Mouse (Mus musculus): Measurements from ENCODE around the gene Znrd1as. TPM values are rescaled to one million over a fixed set of nuclear protein-coding genes. Genes with fewer than 3 reads are reported as not detected.

Znrd1as gene
- polyA plus RNA-seq, 1 experiment from 2014 or later = 5.5 TPM

DNA sequence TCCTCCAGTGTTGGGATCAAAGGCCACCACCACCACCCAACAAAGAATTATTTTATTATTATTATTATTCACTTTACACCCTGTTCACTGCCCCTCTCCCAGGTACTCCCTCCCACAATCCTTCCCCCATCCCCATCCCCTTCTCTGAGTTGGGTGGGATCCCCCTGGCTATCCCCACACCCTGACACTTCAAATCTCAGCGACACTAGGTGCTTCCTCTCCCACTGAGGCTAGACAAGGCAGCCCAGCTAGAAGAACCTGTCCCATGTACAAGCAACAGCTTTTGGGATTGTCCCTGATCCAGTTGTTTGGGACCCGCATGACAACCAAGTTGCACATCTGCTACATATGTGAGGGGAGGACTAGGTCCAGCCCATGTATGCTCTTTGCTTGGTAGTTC lies 5.8 kb upstream of the Znrd1as start:
- Histone ChIP-seq H3K36me3 (peaks cover 21% of the 10 kb centered on the region), H3K4me1 (peaks cover 29% of the 10 kb centered on the region), H3K9me3 (replicated peaks) (no peaks in the 10 kb centered on the region), H3K27ac (replicated peaks) (no peak overlapping the region), H3K4me2 (no peak overlapping the region), H3K27me3 (replicated peaks) (no peaks in the 10 kb centered on the region), H3K9ac (replicated peaks) (no peak overlapping the region), H3K4me3 (replicated peaks) (no peak overlapping the region)
- ATAC-seq (ENCODE audit: low FRiP score) = no peak
- WGBS = 93% methylated on average over 2 of the region's 2 CpGs

DNA sequence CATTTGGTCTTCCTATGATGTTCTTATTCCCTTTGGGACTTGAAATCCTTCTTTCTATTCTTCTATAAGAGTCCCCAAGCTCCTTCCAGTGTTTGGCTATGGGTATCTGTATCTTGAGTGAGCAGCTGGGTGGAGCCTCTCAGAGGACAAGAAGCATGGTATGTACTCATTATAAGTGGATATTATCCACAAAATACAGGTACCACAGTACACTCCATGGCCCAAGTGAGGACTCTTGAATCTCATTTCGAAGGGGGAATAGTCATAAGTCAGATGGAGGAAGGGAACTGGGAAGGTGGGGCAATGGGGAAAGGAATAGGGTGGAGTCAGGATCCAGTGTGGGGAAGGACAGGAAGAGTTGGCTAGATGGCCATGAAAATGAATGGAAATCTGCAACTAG lies 5.3 kb upstream of the Znrd1as start:
- no peak overlapping the region for H3K4me2 ChIP-seq
- H3K9me3 ChIP-seq (replicated peaks) = no peaks in the 10 kb centered on the region
- no peak for ATAC-seq (ENCODE audit: low FRiP score)
- H3K9ac ChIP-seq (replicated peaks) = no peak overlapping the region
- H3K4me3 ChIP-seq (replicated peaks) = no peak overlapping the region
- peaks cover 27% of the 10 kb centered on the region for H3K4me1 ChIP-seq
- H3K27ac ChIP-seq (replicated peaks) = no peak overlapping the region
- WGBS = 96% methylated on average over 1 of the region's 1 CpGs
- no peaks in the 10 kb centered on the region for H3K27me3 ChIP-seq (replicated peaks)
- H3K36me3 ChIP-seq = peaks cover 21% of the 10 kb centered on the region

DNA sequence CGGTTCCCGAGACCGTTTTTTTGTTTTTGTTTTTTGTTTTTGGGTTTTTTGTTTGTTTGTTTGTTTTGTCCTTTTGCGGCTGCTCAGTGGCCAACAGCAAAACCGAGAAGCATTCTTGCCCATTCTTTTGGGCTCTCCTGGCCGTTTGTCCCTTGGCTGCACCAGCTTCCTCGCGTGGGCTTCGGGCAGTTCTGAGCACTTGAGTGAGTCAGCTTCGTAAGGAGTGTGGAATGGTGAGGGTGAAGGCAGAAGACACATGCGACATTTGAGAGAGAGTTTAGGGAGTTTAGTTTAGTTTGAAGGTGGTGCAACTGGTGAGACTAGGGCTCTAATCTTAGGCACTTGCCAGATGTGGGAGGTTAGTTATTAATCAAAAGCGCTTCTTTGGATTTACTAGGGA lies 492 bp downstream of the Znrd1as start:
- peaks cover 7% of the 10 kb centered on the region for H3K36me3 ChIP-seq
- peak overlapping the region; percentile 80 for H3K9ac ChIP-seq (replicated peaks)
- no peaks in the 10 kb centered on the region for H3K27me3 ChIP-seq (replicated peaks)
- H3K4me3 ChIP-seq (replicated peaks) = peak overlapping the region; percentile 66
- no peaks in the 10 kb centered on the region for H3K9me3 ChIP-seq (replicated peaks)
- H3K4me2 ChIP-seq = peak overlapping the region; percentile 78
- peaks cover 26% of the 10 kb centered on the region for H3K4me1 ChIP-seq
- peak; percentile 37 for ATAC-seq (ENCODE audit: low FRiP score)
- 13% methylated on average over 12 of the region's 12 CpGs for WGBS
- H3K27ac ChIP-seq (replicated peaks) = peak overlapping the region; percentile 85

DNA sequence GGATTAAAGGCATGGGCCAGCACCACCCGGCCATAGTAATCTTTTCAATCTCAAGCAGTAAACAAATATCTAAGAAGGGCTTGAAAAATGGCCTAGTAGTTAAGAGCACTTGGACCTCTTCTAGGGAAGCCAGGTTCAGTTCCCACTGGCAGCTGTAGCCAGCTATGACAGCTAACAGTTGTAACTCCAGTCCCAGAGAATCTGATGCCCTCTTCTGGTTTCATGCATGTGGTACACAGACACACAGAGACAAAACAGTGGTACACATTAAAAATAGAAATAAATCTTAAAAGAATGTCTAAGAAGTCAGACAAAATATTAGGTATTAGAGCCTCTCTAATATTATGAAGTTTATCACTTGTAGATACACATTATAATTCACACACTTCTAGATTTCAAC lies 2.7 kb downstream of the Znrd1as start:
- Histone ChIP-seq H3K9ac (replicated peaks) (no peak overlapping the region), H3K9me3 (replicated peaks) (no peaks in the 10 kb centered on the region), H3K27ac (replicated peaks) (no peak overlapping the region), H3K4me2 (no peak overlapping the region), H3K36me3 (peaks cover 1% of the 10 kb centered on the region; the same call in 1 of the 2 replicates), H3K27me3 (replicated peaks) (no peaks in the 10 kb centered on the region), H3K4me1 (peaks cover 23% of the 10 kb centered on the region), H3K4me3 (replicated peaks) (no peak overlapping the region)
- no peak for ATAC-seq (ENCODE audit: low FRiP score)
- 83% methylated on average over 1 of the region's 1 CpGs for WGBS

DNA sequence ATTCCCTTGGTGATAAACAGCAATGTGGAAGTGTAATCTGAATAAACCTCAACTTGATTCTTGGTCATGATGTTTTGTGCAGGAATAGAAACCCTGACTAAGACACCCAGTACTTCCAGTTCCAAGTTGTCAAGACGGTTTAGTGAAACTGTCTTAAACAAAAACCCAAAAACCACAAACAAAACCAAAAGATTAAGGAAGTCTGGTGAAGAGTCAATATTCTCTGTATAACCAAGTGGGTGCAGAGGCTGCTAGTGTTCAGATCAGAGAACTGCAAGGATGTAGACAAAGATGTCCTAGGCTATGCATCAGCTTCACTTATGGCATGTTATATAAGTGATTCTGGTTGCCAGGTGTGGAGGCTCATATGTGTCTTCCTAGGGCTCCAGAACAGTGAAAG lies 8.5 kb downstream of the Znrd1as start:
- Histone ChIP-seq H3K27ac (replicated peaks) (no peak overlapping the region), H3K36me3 (no peaks in the 10 kb centered on the region), H3K9me3 (replicated peaks) (no peaks in the 10 kb centered on the region), H3K4me3 (replicated peaks) (no peak overlapping the region), H3K4me2 (no peak overlapping the region), H3K27me3 (replicated peaks) (no peaks in the 10 kb centered on the region), H3K9ac (replicated peaks) (no peak overlapping the region), H3K4me1 (no peaks in the 10 kb centered on the region)
- ATAC-seq (ENCODE audit: low FRiP score) = no peak
- WGBS = 84% methylated on average over 1 of the region's 1 CpGs

DNA sequence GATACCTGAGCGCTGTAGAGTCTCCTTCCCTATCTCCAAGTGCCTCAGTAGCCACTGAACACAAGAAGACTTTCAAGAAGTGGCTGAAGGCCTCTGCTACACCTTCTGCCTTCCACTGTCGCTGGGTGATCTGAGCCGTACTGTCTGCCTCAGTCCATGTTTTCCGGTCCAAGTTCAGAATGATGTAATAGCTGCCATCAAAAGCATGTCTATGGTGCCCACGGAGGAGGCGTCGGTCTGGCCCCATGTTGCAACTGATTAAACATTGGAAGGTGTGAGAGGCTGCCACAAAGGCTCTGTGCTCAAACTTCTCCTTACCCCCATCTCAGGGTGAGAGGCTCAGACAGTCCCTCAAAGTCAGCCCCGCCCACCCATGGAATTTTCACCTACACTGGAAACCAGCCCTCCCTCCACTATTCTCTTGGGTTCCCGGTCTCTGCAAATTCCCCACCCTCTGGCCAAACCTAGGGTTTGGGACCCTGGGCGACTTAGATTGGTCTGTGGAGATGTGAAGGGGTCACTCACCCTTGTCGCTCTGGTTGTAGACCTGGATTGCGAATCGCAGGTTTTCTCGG lies 12.0 kb downstream of the Znrd1as start:
- H3K9me3 ChIP-seq (replicated peaks) = no peaks in the 10 kb centered on the region
- H3K4me2 ChIP-seq = no peak overlapping the region
- H3K9ac ChIP-seq (replicated peaks) = no peak overlapping the region
- no peaks in the 10 kb centered on the region for H3K36me3 ChIP-seq
- 89% methylated on average over 14 of the region's 14 CpGs for WGBS
- H3K4me3 ChIP-seq (replicated peaks) = no peak overlapping the region
- H3K27ac ChIP-seq (replicated peaks) = no peak overlapping the region
- ATAC-seq (ENCODE audit: low FRiP score) = no peak
- no peaks in the 10 kb centered on the region for H3K27me3 ChIP-seq (replicated peaks)
- no peaks in the 10 kb centered on the region for H3K4me1 ChIP-seq

DNA sequence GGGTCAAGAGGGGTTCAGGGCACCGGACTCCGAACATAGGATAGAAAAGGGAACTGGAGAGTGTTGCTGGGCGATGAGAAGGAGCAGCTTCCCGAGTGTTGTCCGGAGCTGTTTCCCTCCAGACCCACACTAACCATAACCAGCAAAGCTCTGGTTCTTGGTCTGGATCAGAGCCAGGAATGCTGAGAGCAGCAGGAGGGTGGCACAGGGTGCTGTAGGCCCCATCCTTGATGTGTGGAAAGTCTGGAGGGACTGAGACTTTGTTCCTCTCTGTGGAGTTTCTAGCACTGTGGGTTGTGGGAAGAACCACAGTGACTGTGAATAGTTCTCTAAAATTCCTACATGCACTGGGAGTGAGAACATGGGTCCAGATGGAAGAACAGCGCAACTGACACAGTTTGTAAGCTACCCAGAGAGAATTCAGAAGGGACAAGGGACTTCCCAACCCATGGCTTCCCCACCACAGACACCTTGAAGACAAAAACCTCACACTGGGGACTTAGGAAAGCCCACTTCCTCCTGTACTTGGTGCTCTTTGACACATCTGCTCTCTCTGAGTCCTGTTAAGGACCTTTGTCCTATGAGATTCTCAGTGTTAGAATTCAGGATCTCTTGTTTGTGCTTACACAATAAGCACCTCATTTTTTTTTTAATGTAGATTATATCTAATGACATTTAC lies 12.9 kb downstream of the Znrd1as start:
- no peak overlapping the region for H3K4me3 ChIP-seq (replicated peaks)
- no peaks in the 10 kb centered on the region for H3K9me3 ChIP-seq (replicated peaks)
- WGBS = 90% methylated on average over 6 of the region's 6 CpGs
- no peaks in the 10 kb centered on the region for H3K27me3 ChIP-seq (replicated peaks)
- no peak overlapping the region for H3K27ac ChIP-seq (replicated peaks)
- ATAC-seq (ENCODE audit: low FRiP score) = no peak
- no peak overlapping the region for H3K9ac ChIP-seq (replicated peaks)
- H3K36me3 ChIP-seq = no peaks in the 10 kb centered on the region
- H3K4me2 ChIP-seq = no peak overlapping the region
- H3K4me1 ChIP-seq = no peaks in the 10 kb centered on the region

DNA sequence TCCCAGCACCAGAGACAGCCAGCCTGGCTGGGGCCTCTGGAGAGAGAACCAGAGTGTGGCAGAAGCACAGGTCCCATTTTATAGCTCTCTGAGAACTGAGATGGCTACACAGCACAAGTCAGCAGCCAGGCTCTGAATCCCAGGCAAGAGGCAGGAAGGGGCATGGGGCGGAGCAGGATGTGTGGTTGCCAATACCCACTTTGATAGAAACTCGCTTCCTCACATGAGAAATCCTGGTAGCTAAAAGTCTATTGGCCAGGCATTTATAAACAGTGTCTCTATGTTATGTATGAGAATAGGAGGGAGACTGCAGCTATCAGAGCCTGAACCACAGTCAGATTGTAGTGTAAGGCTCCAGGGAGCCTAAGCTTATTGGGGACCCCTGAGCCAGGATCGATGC lies 14.4 kb downstream of the Znrd1as start:
- WGBS = 82% methylated on average over 3 of the region's 3 CpGs
- no peak overlapping the region for H3K4me3 ChIP-seq (replicated peaks)
- H3K4me2 ChIP-seq = no peak overlapping the region

DNA sequence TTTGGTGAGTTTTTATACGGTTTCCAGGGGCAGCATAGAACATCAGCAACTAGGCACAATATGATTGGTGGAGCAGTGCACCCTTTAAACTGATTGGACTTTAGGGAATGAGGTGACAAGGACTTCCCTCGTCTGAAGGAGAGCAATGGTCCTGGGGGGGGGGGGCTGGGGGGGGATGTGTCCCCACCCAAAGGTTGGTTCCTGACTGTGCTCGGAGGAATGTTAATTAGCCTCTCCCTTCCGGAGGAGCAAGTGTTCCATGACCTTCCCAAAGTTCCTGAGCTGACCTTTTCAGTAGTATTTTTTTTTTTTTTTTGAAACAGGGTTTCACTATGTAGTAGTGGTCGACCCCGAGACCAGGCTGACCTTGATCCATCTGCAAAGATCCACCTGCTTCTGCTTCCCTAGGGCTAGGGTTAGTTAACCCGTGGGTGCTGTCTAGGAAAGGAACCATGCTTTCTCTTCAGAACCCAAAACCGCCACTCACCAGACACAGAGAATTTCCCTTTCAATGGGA lies 14.9 kb downstream of the Znrd1as start:
- Histone ChIP-seq H3K27me3 (replicated peaks) (no peaks in the 10 kb centered on the region), H3K36me3 (no peaks in the 10 kb centered on the region), H3K4me1 (no peaks in the 10 kb centered on the region), H3K4me2 (no peak overlapping the region), H3K4me3 (replicated peaks) (no peak overlapping the region), H3K27ac (replicated peaks) (no peak overlapping the region), H3K9me3 (replicated peaks) (no peaks in the 10 kb centered on the region), H3K9ac (replicated peaks) (no peak overlapping the region)
- no peak for ATAC-seq (ENCODE audit: low FRiP score)
- WGBS = 81% methylated on average over 8 of the region's 8 CpGs

More for the DNA sequence above, 14.4 kb downstream of the Znrd1as start:
- ATAC-seq (ENCODE audit: low FRiP score) = no peak
- Histone ChIP-seq H3K9me3 (replicated peaks) (no peaks in the 10 kb centered on the region), H3K27ac (replicated peaks) (no peak overlapping the region), H3K4me1 (no peaks in the 10 kb centered on the region), H3K9ac (replicated peaks) (no peak overlapping the region), H3K36me3 (no peaks in the 10 kb centered on the region), H3K27me3 (replicated peaks) (no peaks in the 10 kb centered on the region)

DNA sequence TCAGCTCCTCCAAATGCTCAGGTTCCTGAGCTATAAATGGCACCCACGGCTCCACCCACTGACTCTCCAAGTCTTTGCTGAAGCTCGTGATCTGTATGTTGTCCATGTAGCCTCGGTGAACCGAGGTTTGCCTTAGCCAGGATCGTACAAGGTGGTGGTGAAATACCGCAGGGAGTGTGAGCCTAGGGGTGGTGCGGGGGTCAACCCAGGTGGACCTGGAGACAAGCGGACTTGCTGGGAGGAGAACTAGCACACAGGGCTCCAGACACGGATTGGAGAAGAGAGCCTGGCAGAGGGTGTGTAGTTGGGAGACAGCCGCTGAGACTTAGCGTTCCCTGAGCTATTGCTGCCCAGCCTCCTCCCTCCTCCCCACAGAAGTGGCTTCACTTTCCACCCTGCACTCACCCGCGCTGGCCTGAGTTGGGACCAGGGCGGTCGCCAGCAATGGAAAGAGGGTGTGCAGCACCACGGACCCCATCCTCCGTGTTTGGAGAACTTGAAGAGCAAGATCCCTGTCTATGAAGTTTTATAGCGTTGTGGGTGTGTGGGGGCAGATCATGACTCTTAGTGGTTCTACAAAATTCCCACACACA lies 22.9 kb downstream of the Znrd1as start, which contains the start of gene 2410137M14Rik:
Gene 2410137M14Rik (minus strand): TSS at position 17 of the 593 bp plus-strand sequence.
- no peaks in the 10 kb centered on the region for H3K9me3 ChIP-seq (replicated peaks)
- H3K4me1 ChIP-seq = no peaks in the 10 kb centered on the region
- H3K4me2 ChIP-seq = peak within 1 kb of the TSS; percentile 28
- no peak for ATAC-seq (ENCODE audit: low FRiP score)
- 18% methylated on average over 18 of the region's 18 CpGs for WGBS
- no peaks in the 10 kb centered on the region for H3K27me3 ChIP-seq (replicated peaks)
- no peak within 1 kb of the TSS for H3K4me3 ChIP-seq (replicated peaks)
- no peak within 1 kb of the TSS for H3K9ac ChIP-seq (replicated peaks)
- H3K27ac ChIP-seq (replicated peaks) = no peak within 1 kb of the TSS
- H3K36me3 ChIP-seq = no peaks in the 10 kb centered on the region

DNA sequence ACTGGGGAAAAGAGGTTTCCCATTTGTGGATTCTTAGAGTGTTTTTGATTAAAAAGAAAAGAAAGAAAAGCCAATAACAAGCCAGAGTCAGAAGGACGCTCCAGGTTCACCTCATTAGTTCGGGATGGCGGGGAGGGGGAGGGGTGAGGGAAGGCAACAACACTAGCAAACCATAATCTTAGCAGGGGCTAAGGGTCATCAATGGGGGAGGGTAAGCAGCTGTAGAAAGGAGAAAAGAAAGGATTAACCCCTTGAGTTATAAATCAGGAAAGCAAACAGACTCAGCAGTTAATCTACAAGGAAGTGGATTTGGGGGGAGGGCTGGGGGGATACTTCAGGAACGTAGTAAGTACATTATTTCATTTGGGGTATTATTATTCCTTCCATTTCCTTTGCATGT lies 23.5 kb downstream of the Znrd1as start:
- no peak for ATAC-seq (ENCODE audit: low FRiP score)
- Histone ChIP-seq H3K27ac (replicated peaks) (no peak overlapping the region), H3K9ac (replicated peaks) (no peak overlapping the region), H3K4me1 (no peaks in the 10 kb centered on the region), H3K4me3 (replicated peaks) (no peak overlapping the region), H3K27me3 (replicated peaks) (peaks cover 3% of the 10 kb centered on the region; the same call in 1 of the 2 replicates), H3K9me3 (replicated peaks) (no peaks in the 10 kb centered on the region), H3K36me3 (no peaks in the 10 kb centered on the region), H3K4me2 (peak overlapping the region; percentile 28)
- WGBS = 5% methylated on average over 4 of the region's 4 CpGs
